Mouse (Mus musculus) CH12F3 (cell line): ENCODE measurements around the gene Csf3.

Source experiments
- in situ Hi-C: fragments of 300-500 bp; cut with MboI; formaldehyde crosslinking; loops from 2 replicates; pipeline ENCODE4 v1.14.3; 2020; ENCODE audit warnings: low sequenced_read_pairs

Gene Csf3

GRCm38 (mm10) chr11:98746855-98747693 is 46.0 kb downstream of the Csf3 start:
- in situ Hi-C loops, result no loop called here

- in situ Hi-C loops, result no loop called here
These were observed 46.9 kb downstream of the Csf3 start for GRCm38 (mm10) chr11:98747804-98748505.

- in situ Hi-C loops, result no loop called here
These were observed 47.7 kb downstream of the Csf3 start for GRCm38 (mm10) chr11:98748506-98749416.

GRCm38 (mm10) chr11:98749716-98750115 is 48.7 kb downstream of the Csf3 start:
- in situ Hi-C loops, result no loop called here

GRCm38 (mm10) chr11:98750351-98751201 is 49.5 kb downstream of the Csf3 start:
- in situ Hi-C loops, result no loop called here

GRCm38 (mm10) chr11:98751221-98751782 is 50.2 kb downstream of the Csf3 start:
- in situ Hi-C loops, result no loop called here

- in situ Hi-C loops, result no loop called here
These were observed 51.6 kb downstream of the Csf3 start for GRCm38 (mm10) chr11:98752562-98753140.
